Mouse (Mus musculus) thymus, adult 2 months (tissue): ENCODE results near the gene Bcl11b.

Experiments used
- CTCF ChIP-seq: fragments of 200-500 bp; IDR thresholded peaks from 2 replicates; pipeline ENCODE4 v1.5.1; 2012; ENCODE audit warnings: mild to moderate bottlenecking, control low read depth, low read length, moderate library complexity, borderline replicate concordance; ENCODE audit not compliant: control insufficient read depth, poor library complexity, insufficient read depth; ENCODE audit errors: extremely low read depth
- POLR2A ChIP-seq: fragments of 200-500 bp; IDR thresholded peaks from 2 replicates; pipeline ENCODE4 v1.6.1; 2012; ENCODE audit warnings: mild to moderate bottlenecking, low read length, control low read depth, moderate library complexity; ENCODE audit not compliant: control insufficient read depth, poor library complexity, insufficient read depth; ENCODE audit errors: extremely low read depth

DNA sequence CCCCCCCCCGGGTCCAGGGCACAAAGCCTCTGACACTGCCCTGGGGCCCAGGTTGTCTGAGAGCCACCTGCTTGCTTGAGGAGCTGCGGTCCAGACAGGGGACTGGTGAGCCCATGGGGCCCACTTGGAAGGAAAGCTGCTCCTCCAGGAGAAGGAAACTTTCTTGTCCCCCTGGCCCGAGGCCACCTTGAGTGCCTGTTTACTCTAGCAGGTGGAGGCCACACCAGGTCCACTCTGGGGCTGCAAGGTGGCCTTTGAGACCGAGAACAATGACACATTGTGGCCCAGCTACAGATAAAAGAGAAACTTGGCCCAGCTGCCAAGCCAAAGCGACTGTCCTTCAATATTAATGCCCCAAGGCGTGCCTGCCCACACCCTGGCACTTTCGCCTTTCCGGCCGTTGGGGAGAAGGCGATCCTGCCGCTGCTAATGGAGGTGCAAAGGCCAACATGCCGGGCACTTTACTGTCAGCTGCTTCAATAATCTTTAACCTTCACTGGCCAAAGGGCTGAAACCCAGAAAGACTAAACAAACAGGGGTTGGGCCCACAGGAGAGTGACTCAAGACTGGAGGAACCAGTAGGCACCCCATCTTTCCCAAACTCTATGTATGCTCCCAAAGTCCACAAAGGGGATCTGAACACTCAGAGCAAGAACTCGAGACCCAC, 32.1 kb upstream of the Bcl11b start:
- TF ChIP-seq CTCF = no peak
- TF ChIP-seq POLR2A = no peak
